Mouse (Mus musculus) ovary, postnatal 36 days (tissue): Measurements from ENCODE around the gene Gramd1c.

Experiments
- DNase-seq: peaks from one replicate; pipeline ENCODE4 v3.0.0; 2022; ENCODE audit warnings: low spot score, mixed read lengths

The Gramd1c gene

DNA sequence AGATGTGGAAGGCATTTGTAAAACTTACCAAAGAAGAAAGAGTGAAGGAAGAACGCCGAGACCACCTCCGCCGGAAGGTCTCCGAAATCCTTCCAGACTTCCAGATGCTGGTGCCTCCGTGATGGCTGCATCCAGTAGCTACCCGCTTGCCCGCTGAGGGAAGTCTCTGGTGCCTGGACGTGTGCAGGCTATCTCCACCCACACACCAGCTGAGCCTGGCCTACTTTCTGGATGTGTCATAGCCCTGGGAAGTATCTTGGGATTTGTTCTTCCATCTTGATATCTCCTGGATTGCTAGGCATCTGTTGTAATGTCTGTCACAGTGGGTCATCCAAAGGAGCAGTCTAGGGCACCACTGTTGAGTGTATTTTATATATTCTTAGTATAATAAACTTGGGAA lies 99.9 kb downstream of the Gramd1c start:
- no peak for DNase-seq

DNA sequence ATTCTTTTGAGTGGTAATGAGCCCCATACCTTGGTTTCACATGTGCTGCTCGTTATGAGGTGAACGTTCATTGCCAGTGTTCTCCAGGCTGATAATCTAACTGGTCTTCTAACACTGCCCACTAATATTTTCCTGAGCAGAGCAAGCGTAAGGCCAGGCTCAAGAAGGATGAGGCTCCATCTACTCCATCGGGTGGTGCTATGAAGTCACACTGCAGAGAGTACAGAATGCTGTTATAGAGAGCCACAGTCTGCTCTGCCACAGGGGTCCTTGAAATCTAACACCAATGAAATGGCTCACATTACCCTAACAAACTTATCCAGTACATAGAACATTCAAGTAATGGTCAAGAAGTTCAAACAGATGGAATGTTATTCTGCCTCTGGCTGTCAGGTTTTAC lies 105.1 kb downstream of the Gramd1c start:
- DNase-seq: no peak

DNA sequence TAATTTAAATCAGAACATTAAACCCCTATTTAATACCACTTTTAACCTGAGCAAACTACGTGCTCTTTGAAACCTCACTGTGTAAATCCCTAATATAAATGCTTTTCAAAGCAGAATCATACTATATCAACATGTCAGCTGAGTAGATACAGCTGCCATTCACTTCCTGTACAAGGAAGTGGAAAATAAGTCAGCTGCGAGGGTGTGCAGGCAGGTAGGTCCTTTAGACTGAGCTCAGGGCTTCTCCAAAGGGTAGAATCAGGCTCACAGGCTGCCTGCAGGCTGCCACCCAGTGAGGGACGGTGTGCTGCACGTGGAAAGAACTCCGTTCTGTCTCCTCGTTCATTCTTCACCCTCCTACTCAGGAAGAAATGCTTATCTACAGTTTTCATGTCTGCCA lies 108.2 kb downstream of the Gramd1c start:
- DNase-seq: no peak

DNA sequence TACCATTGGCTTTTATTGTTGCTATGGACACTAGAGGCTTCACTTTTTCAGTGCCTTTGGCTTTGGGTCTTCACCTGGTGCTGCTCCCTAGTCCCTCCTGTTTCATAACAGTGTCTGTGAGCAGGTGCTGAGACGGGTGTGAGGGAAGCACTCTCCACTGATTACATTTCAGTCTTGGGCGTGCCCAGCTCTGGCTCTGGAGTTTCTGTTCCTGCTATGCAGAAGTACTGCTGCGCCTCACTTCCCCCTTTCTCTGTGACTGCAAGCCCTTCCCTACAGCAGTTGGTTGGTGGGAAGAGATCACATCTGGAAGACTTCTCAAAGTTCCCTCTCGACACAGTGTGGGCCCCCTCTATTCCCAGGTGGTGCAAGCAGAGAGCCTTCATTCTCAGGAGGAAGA lies 111.6 kb downstream of the Gramd1c start:
- DNase-seq: no peak

DNA sequence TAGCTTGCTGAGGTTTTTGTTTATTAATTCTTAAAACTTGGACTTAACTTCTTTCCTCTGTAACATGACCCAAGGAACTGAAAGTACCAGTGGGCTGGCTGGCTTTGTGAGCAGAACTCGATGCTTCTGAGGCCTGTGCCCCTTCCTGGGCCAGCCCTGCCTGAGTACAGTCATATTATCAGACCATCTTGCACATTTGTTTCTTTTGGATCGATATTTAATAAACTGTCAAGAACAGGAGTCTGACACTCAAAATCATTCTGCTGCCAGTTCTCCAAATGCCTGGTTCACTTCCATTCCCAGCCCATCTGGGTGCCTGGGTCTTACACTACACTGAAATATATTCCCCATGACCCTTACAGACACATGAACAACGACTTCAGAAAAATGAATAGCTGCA lies 117.3 kb downstream of the Gramd1c start:
- no peak for DNase-seq

DNA sequence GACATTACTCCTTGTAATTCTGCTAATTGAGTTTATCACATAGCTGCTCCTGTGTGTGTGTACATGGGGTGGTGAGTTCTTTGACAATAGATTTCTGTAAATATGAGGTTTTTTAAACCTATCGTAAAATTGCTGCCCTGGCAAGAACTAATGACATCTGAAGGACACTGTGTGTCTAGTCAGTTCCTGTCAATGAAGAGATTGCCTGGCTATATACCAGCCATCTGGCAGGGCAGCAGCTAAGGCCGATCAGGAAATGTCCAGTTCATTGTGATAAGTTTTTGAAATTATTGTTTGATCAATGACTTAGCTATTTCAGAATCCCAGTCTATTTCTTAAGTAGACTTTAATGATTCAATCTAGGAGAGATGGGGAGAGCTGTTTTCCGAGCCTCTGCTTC lies 117.8 kb downstream of the Gramd1c start:
- DNase-seq: no peak

DNA sequence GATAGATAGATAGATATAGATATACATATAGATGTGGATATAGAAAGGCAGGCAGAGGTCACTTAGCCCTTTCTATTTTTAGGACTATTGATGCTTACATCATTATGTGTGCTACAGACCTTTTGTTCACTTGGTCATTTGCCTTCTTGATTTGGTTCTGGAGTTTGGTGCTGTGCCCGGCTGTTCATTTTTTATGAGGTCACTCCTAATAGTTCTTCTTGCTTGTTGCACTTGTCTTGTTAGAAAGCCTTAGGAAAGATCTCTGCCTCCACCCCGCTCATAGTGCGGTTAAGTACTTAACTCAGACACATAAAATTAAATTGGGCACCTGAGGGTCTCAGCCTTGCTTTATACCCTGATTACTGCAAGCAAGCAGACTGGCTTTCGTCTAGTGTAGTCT lies 122.3 kb downstream of the Gramd1c start:
- no peak for DNase-seq

DNA sequence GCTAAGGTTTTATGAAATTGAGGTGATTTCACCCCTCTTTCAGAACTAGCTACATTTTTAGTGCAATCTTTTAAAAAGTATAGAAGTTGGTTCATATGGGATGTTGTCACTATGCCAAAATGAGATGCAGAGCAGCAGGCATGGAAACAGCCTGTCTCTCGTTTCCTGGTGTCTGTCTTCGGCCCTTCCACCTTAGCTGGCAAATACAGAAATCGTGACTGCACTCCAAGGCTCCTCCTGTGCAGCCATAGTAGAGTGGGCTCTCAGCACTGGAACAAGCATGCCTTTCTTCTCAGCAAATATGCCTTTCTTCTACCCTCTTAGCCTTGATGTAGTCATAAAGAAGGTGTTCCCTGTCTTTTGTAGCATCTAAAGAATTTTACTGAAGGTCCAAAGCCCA lies 127.3 kb downstream of the Gramd1c start:
- no peak for DNase-seq

DNA sequence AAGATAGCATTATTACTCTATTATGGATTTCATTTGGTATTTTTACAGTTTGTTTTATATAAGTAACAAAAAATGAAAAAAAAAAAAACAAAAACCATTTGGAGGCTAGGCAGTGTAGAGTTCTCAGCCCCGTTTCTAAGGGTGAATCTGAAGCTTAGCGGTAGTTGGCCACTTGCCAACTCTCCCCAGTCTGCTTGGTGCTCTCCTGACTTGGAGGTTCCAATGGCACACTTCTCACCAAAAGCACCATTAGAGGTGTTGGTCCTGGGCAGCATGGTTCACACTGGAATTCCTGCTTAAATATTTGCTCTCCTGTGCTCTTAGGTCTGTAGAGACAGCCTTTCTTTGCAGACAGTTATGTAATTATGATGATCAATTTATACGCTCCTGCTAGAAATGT lies 127.8 kb downstream of the Gramd1c start:
- DNase-seq: no peak

DNA sequence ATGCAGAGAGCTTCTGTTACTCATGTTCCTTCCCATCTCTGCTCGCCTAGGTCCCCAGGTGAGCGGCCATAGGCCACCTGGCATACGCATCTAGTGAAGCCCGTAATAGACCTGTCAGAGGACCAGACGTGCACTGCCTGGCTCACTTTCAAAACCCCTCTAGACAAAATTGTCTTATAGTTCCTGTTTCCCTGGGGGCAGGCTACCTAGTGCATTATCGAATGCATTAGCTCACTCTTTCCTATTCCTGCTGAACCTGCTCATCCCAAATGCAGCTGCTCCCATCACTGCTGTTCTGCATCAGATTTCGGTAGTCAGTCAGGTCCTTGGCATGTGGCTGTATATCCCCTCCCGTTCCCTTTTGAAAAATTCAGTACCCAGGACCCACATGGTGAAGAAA lies 128.3 kb downstream of the Gramd1c start:
- DNase-seq: no peak

DNA sequence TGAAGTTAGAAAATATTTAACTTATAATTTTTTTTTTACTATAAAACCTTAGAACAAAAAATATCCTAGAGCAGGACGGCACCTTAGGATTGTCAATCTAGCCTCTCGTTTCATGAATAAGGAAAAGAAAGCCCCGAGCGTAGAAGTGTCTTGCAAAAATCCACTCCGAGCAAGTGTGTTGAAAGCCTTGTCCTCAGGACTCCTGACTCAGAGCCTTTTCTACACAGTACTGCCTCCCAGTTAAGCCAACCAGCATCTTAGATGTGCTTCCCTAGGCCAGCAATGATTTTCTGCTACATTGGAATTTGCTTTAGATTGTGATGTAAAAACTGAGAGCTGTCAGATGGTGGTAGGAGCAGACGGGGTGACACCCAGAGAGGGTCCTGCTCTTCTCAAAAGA lies 130.1 kb downstream of the Gramd1c start:
- no peak for DNase-seq

DNA sequence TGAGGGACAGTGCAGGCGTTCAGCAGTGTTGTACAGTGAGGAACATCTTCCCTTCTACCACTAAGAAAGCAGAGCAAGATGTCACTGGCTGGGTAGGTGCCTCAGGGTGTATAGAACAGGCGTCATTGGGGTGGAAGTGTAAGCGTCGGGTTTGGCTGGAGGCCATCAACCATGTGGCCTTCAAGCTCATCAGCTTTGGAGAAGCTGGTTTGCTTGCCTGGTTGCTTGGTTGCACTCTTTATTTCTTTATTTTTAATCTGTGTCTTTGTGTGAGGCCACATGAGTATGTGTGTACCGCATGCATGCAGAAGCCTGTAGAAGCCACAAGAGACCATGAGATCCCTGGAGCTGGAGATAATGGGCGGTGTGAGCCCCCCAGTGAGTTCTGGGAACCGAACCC lies 130.8 kb downstream of the Gramd1c start:
- no peak for DNase-seq

DNA sequence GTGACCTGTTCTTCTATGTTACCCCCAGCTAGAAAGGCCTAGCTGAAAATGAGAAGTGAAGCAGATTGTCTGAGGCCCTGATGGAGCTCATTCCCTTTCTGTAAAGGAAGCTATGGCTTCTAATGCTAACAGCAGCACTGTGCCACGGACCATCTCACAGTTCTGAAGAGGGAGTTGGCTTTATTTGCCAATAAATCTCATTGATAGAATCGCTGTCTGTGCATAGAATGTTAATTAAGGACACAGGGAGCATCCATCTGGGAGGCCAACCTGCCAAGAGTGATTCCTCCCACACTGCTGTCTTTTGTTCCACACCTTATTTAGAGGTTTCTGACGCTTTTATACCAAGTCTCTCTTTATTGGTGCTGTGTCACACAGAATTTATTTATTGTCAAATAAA lies 131.6 kb downstream of the Gramd1c start:
- DNase-seq: no peak

DNA sequence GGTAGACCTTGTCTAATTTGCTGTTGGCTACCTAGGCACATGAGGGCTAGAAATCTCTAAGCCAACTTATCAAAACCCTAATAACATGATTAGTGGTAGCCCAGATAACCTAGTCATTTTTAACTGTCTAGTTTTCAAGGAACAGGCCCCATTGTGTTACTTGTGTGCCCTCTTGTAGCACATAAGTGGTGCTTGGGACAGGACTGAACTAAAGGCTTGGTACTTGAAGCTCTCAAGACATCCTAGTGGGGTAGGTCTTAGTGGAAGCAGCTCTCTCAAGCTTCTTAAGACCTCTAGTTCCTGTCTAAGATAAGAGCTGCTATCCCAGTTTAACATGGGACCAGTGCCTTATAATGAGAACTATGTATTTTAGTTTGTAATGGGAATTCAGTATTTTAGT lies 132.6 kb downstream of the Gramd1c start:
- no peak for DNase-seq
